Mouse (Mus musculus): ENCODE measurements around the gene Mpdu1.
"Not testable (repeated sequence)": the region's sequence is repeated elsewhere in the genome, so short reads cannot be mapped to it uniquely, and the experiment has no call there.

The Mpdu1 gene

GRCm38 (mm10) chr11:69663795-69664194 lies 1.4 kb upstream of the Mpdu1 start:
- DNase-seq: no peak

- DNase-seq: no peak
Measured at GRCm38 (mm10) chr11:69662967-69663671, 677 bp upstream of the Mpdu1 start.

- DNase-seq: no peak
Measured at GRCm38 (mm10) chr11:69661221-69661881, 1.1 kb downstream of the Mpdu1 start.

- peak in 1 of 2 experiments; percentile 9 for DNase-seq
Measured at GRCm38 (mm10) chr11:69657462-69657881, 5.0 kb downstream of the Mpdu1 start.

- DNase-seq: peak; percentile 67 to 73
Measured at GRCm38 (mm10) chr11:69656617-69657461, 5.6 kb downstream of the Mpdu1 start.

GRCm38 (mm10) chr11:69656065-69656455 lies 6.4 kb downstream of the Mpdu1 start:
- DNase-seq: peak in 1 of 2 experiments; percentile 14

- DNase-seq: peak; percentile 85 to 91
Measured at GRCm38 (mm10) chr11:69655264-69656064, 7.0 kb downstream of the Mpdu1 start, which contains the start of gene Sox15. Gene Sox15, plus strand, starts transcription at chr11:69655314.

- peak; percentile 23 to 35 for DNase-seq
Measured at GRCm38 (mm10) chr11:69654760-69655159, 7.7 kb downstream of the Mpdu1 start.

GRCm38 (mm10) chr11:69653399-69653798 lies 9.0 kb downstream of the Mpdu1 start:
- DNase-seq: no peak

GRCm38 (mm10) chr11:69645860-69646259 lies 16.6 kb downstream of the Mpdu1 start:
- DNase-seq: no peak

- DNase-seq: no peak
Measured at GRCm38 (mm10) chr11:69635471-69635870, 27.0 kb downstream of the Mpdu1 start.

- DNase-seq: peak in 1 of 2 experiments; percentile 87
Measured at GRCm38 (mm10) chr11:69633128-69633866, 29.1 kb downstream of the Mpdu1 start.

- DNase-seq: peak; percentile 100
Measured at GRCm38 (mm10) chr11:69632284-69633089, 30.0 kb downstream of the Mpdu1 start, which contains the start of gene Fxr2. Gene Fxr2, plus strand, starts transcription at chr11:69632990.

GRCm38 (mm10) chr11:69629802-69630201 lies 32.6 kb downstream of the Mpdu1 start:
- DNase-seq: no peak

- DNase-seq: peak; percentile 88 to 89
Measured at GRCm38 (mm10) chr11:69628286-69628685, 34.2 kb downstream of the Mpdu1 start.

GRCm38 (mm10) chr11:69624339-69624738 lies 38.1 kb downstream of the Mpdu1 start:
- not testable (repeated sequence) for DNase-seq

- DNase-seq: no peak
Measured at GRCm38 (mm10) chr11:69623006-69623405, 39.4 kb downstream of the Mpdu1 start.

- peak; percentile 24 to 51 for DNase-seq
Measured at GRCm38 (mm10) chr11:69622406-69622805, 40.0 kb downstream of the Mpdu1 start.

GRCm38 (mm10) chr11:69621571-69622268 lies 40.7 kb downstream of the Mpdu1 start, which contains the start of gene Sat2:
Gene Sat2, plus strand, starts transcription at chr11:69622024.
- peak; percentile 74 to 84 for DNase-seq
